Mouse (Mus musculus) C2C12 (cell line): ENCODE measurements around the gene Sh3kbp1.

Experiments
- CTCF ChIP-seq: IDR thresholded peaks from one replicate; pipeline ENCODE4 v1.5.1; 2011; ENCODE audit not compliant: control insufficient read depth, insufficient read depth, insufficient read length
- MYOG ChIP-seq: IDR thresholded peaks from one replicate; pipeline ENCODE4 v1.6.1; 2011; ENCODE audit not compliant: control insufficient read depth, insufficient read length; ENCODE audit errors: extremely low read depth

- no peak for TF ChIP-seq MYOG
- no peak for TF ChIP-seq CTCF
Measured at GRCm38 (mm10) chrX:159839786-159840185, 212.7 kb downstream of the Sh3kbp1 start.
